Mouse (Mus musculus) MEL (cell line): ENCODE measurements at regions not wholly inside any gene's neighbourhood (a gene's known extent, or its start where the extent isn't known, plus 50 kb on each side); places are given as distances from the start of the nearest gene placed in this dataset.

Experiments
- DNase-seq: peaks from one replicate; pipeline ENCODE4 v3.0.0; 2011; ENCODE audit warnings: low read depth, low spot score
- H3K27ac ChIP-seq: 2 replicates; pipeline ENCODE4 v1.5.1; 2012; ENCODE audit warnings: low read depth, mild to moderate bottlenecking, control low read depth, low read length, moderate library complexity; ENCODE audit not compliant: control insufficient read depth
- H3K27me3 ChIP-seq, 2 experiments: fragments of 150-350 bp in 1 of 2; sonication (generic) in 1 of 2; 2 replicates each; pipeline ENCODE4 v1.6.1; 2012; ENCODE audit warnings: low read length in 2 of 2, mild to moderate bottlenecking in 2 of 2, improper control_type of control experiment in 1 of 2, moderate library complexity in 1 of 2; ENCODE audit not compliant: insufficient read depth in 2 of 2, control insufficient read depth in 1 of 2
- H3K36me3 ChIP-seq, 2 experiments: 2 replicates each; pipeline ENCODE4 v1.6.1; 2012 to 2014; ENCODE audit warnings: low read length in 2 of 2, improper control_type of control experiment in 1 of 2, inconsistent platforms in 1 of 2, mild to moderate bottlenecking in 1 of 2; ENCODE audit not compliant: insufficient read depth in 2 of 2, control insufficient read depth in 1 of 2
- H3K4me1 ChIP-seq, 2 experiments: fragments of 150-350 bp in 1 of 2; sonication (generic) in 1 of 2; 2 replicates each; pipeline ENCODE4 v1.6.1; 2012; ENCODE audit warnings: low read length in 2 of 2, improper control_type of control experiment in 1 of 2, mild to moderate bottlenecking in 1 of 2; ENCODE audit not compliant: insufficient read depth in 2 of 2, control insufficient read depth in 1 of 2
- H3K4me3 ChIP-seq, 2 experiments: fragments of 150-350 bp in 1 of 2; sonication (generic) in 1 of 2; 2 replicates each; pipeline ENCODE4 v1.5.1; 2012; ENCODE audit warnings: low read depth in 2 of 2, low read length in 2 of 2, mild to moderate bottlenecking in 2 of 2, moderate library complexity in 2 of 2, control low read depth in 1 of 2, improper control_type of control experiment in 1 of 2; ENCODE audit not compliant: control insufficient read depth in 1 of 2, insufficient read depth in 1 of 2
- H3K79me2 ChIP-seq: 2 replicates; pipeline ENCODE4 v1.6.1; 2012; ENCODE audit warnings: mild to moderate bottlenecking, low read length, moderate library complexity; ENCODE audit not compliant: control insufficient read depth, poor library complexity, insufficient read depth
- H3K9ac ChIP-seq: 2 replicates; pipeline ENCODE4 v1.6.1; 2012; ENCODE audit warnings: low read depth, mild to moderate bottlenecking, control low read depth, low read length, moderate library complexity; ENCODE audit not compliant: control insufficient read depth, poor library complexity, severe bottlenecking
- H3K9me3 ChIP-seq: fragments of 150-350 bp; sonication (generic); replicated peaks from 2 replicates; pipeline ENCODE4 v1.6.1; 2012; ENCODE audit warnings: mild to moderate bottlenecking, low read length, improper control_type of control experiment, moderate library complexity; ENCODE audit not compliant: insufficient read depth
- CTCF ChIP-seq, 3 experiments: IDR thresholded peaks in 2 of 3; conservative IDR thresholded peaks in 1 of 3; 2 replicates each; pipeline ENCODE4 v1.5.1; 2011 to 2012; ENCODE audit warnings: low read length in 3 of 3, low read depth in 2 of 3, mild to moderate bottlenecking in 2 of 3, improper control_type of control experiment in 1 of 3, inconsistent platforms in 1 of 3, mixed read lengths in 1 of 3, moderate library complexity in 1 of 3; ENCODE audit not compliant: control insufficient read depth in 1 of 3, insufficient read depth in 1 of 3, poor library complexity in 1 of 3, severe bottlenecking in 1 of 3
- EP300 ChIP-seq, 2 experiments: IDR thresholded peaks; 2 replicates each; pipeline ENCODE4 v1.6.1; 2011; ENCODE audit warnings: improper control_type of control experiment in 2 of 2, low read length in 2 of 2, low read depth in 1 of 2, mild to moderate bottlenecking in 1 of 2
- GABPA ChIP-seq: IDR thresholded peaks from 2 replicates; pipeline ENCODE4 v1.6.1; 2012; ENCODE audit warnings: low read depth, mild to moderate bottlenecking, inconsistent platforms, low read length, improper control_type of control experiment, moderate library complexity
- GATA1 ChIP-seq: IDR thresholded peaks from 2 replicates; pipeline ENCODE4 v1.6.1; 2011; ENCODE audit warnings: low read depth, low read length, improper control_type of control experiment
- MAX ChIP-seq: IDR thresholded peaks from 2 replicates; pipeline ENCODE4 v1.6.1; 2011; ENCODE audit warnings: low read length, improper control_type of control experiment
- MYC ChIP-seq: IDR thresholded peaks from 2 replicates; pipeline ENCODE4 v1.6.1; 2011; ENCODE audit warnings: low read depth, mild to moderate bottlenecking, low read length, improper control_type of control experiment, moderate library complexity
- NELFE ChIP-seq: IDR thresholded peaks from 2 replicates; pipeline ENCODE4 v1.6.1; 2011; ENCODE audit warnings: low read depth, low read length, improper control_type of control experiment
- POLR2A ChIP-seq, 2 experiments: IDR thresholded peaks; 2 replicates each; pipeline ENCODE4 v1.6.1; 2011 to 2012; ENCODE audit warnings: low read length in 2 of 2, mild to moderate bottlenecking in 2 of 2, control low read depth in 1 of 2, improper control_type of control experiment in 1 of 2, low read depth in 1 of 2, moderate library complexity in 1 of 2; ENCODE audit not compliant: control insufficient read depth in 1 of 2, insufficient read depth in 1 of 2, poor library complexity in 1 of 2
- POLR2AphosphoS2 ChIP-seq: IDR thresholded peaks from 2 replicates; pipeline ENCODE4 v1.6.1; 2011; ENCODE audit warnings: low read length, improper control_type of control experiment
- POLR2AphosphoS5 ChIP-seq: IDR thresholded peaks from 2 replicates; pipeline ENCODE4 v1.6.1; 2012; ENCODE audit warnings: low read depth, borderline replicate concordance, mild to moderate bottlenecking, inconsistent platforms, low read length, moderate library complexity, mixed read lengths
- SIN3A ChIP-seq: IDR thresholded peaks from 2 replicates; pipeline ENCODE4 v1.6.1; 2012; ENCODE audit warnings: low read length, improper control_type of control experiment, inconsistent platforms
- SMC3 ChIP-seq: IDR thresholded peaks from 2 replicates; pipeline ENCODE4 v1.6.1; 2011; ENCODE audit warnings: low read depth, low read length, improper control_type of control experiment
- TBP ChIP-seq: IDR thresholded peaks from 2 replicates; pipeline ENCODE4 v1.8.0; 2011; ENCODE audit warnings: low read depth, low read length, improper control_type of control experiment
- UBTF ChIP-seq: IDR thresholded peaks from 2 replicates; pipeline ENCODE4 v1.6.1; 2012; ENCODE audit warnings: low read depth, mild to moderate bottlenecking, inconsistent platforms, low read length, improper control_type of control experiment, moderate library complexity, borderline replicate concordance; ENCODE audit not compliant: insufficient read depth
- USF2 ChIP-seq, 2 experiments: IDR thresholded peaks; 2 replicates each; pipeline ENCODE4 v1.6.1; 2011 to 2012; ENCODE audit warnings: improper control_type of control experiment in 2 of 2, low read length in 2 of 2, borderline replicate concordance in 1 of 2, inconsistent platforms in 1 of 2, low read depth in 1 of 2, mild to moderate bottlenecking in 1 of 2; ENCODE audit not compliant: insufficient read depth in 1 of 2
- ZMIZ1 ChIP-seq: IDR thresholded peaks from 2 replicates; pipeline ENCODE4 v1.6.1; 2012; ENCODE audit warnings: low read depth, mild to moderate bottlenecking, inconsistent platforms, low read length, improper control_type of control experiment, moderate library complexity

GRCm38 (mm10) chr17:88383447-88383846 lies 57.1 kb upstream of the Foxn2 start:
- Histone ChIP-seq H3K4me1 (no peaks in the 10 kb centered on the region), H3K9me3 (no peaks in the 10 kb centered on the region), H3K27me3 (no peaks in the 10 kb centered on the region), H3K36me3 (no peaks in the 10 kb centered on the region), H3K79me2 (no peaks in the 10 kb centered on the region), H3K27ac (no peak overlapping the region), H3K9ac (no peak overlapping the region), H3K4me3 (no peak overlapping the region)
- no peak for DNase-seq
- no peak for TF ChIP-seq MAX
- TF ChIP-seq GABPA = no peak
- TF ChIP-seq POLR2AphosphoS5 = no peak
- TF ChIP-seq POLR2AphosphoS2 = no peak
- no peak for TF ChIP-seq POLR2A (IDR thresholded peaks at IDR 0.05; ENCODE audit: control insufficient read depth in 1 of 2, insufficient read depth in 1 of 2, low read depth in 1 of 2, low read length in 2 of 2, poor library complexity in 1 of 2)
- no peak for TF ChIP-seq SIN3A
- TF ChIP-seq ZMIZ1 = no peak
- TF ChIP-seq TBP = no peak
- no peak for TF ChIP-seq CTCF (IDR thresholded peaks at IDR 0.05 in 2 of 3, conservative IDR thresholded peaks at IDR 0.05 in 1 of 3; ENCODE audit: control insufficient read depth in 1 of 3, insufficient read depth in 1 of 3, low read depth in 2 of 3, low read length in 3 of 3, poor library complexity in 1 of 3, severe bottlenecking in 1 of 3)
- no peak for TF ChIP-seq USF2 (IDR thresholded peaks at IDR 0.05; ENCODE audit: borderline replicate concordance in 1 of 2, insufficient read depth in 1 of 2, low read depth in 1 of 2, low read length in 2 of 2)
- no peak for TF ChIP-seq MYC
- no peak for TF ChIP-seq GATA1
- TF ChIP-seq SMC3 = no peak
- TF ChIP-seq NELFE = no peak
- no peak for TF ChIP-seq UBTF

- Histone ChIP-seq H3K4me3 (no peak overlapping the region), H3K9ac (no peak overlapping the region), H3K9me3 (no peaks in the 10 kb centered on the region), H3K27me3 (no peaks in the 10 kb centered on the region), H3K4me1 (no peaks in the 10 kb centered on the region), H3K27ac (no peak overlapping the region), H3K36me3 (no peaks in the 10 kb centered on the region)
- TF ChIP-seq EP300 (IDR thresholded peaks at IDR 0.05; ENCODE audit: low read depth in 1 of 2, low read length in 2 of 2) = no peak
- TF ChIP-seq, all 39 proteins: peak for 0
- H3K79me2 ChIP-seq = no peaks in the 10 kb centered on the region
- no peak for DNase-seq
Observed at GRCm38 (mm10) chr17:88388441-88388951, 52.0 kb upstream of the Foxn2 start.
